Mouse (Mus musculus) naive thymus-derived CD4-positive, alpha-beta T cell, adult 2 months (primary cell): ENCODE measurements at regions not wholly inside any gene's neighbourhood (a gene's known extent, or its start where the extent isn't known, plus 50 kb on each side); places are given as distances from the start of the nearest gene placed in this dataset.

ENCODE experiments used
- DNase-seq: peaks from one replicate; pipeline ENCODE4 v3.0.0-alpha.2; 2011; ENCODE audit warnings: low read depth

GRCm38 (mm10) chrX:166725761-166726503 is 140.4 kb upstream of the Egfl6 start:
- no peak for DNase-seq

- DNase-seq = no peak
These were observed 132.6 kb upstream of the Egfl6 start for GRCm38 (mm10) chrX:166718075-166718474.

- DNase-seq = no peak
These were observed 123.8 kb upstream of the Egfl6 start for GRCm38 (mm10) chrX:166709306-166709705.

GRCm38 (mm10) chrX:166708106-166708505 is 122.6 kb upstream of the Egfl6 start:
- no peak for DNase-seq

GRCm38 (mm10) chrX:166707029-166707428 is 121.5 kb upstream of the Egfl6 start:
- DNase-seq = no peak

- no peak for DNase-seq
These were observed 118.8 kb upstream of the Egfl6 start for GRCm38 (mm10) chrX:166704311-166704710.

- DNase-seq = no peak
These were observed 108.7 kb upstream of the Egfl6 start for GRCm38 (mm10) chrX:166694219-166694618.

GRCm38 (mm10) chrX:166688779-166689178 is 103.3 kb upstream of the Egfl6 start:
- DNase-seq = peak; percentile 19

GRCm38 (mm10) chrX:166673404-166673803 is 87.9 kb upstream of the Egfl6 start:
- no peak for DNase-seq

GRCm38 (mm10) chrX:166672617-166673016 is 87.1 kb upstream of the Egfl6 start:
- DNase-seq = no peak

- DNase-seq = no peak
These were observed 86.3 kb upstream of the Egfl6 start for GRCm38 (mm10) chrX:166671853-166672252.

GRCm38 (mm10) chrX:166666304-166666703 is 80.8 kb upstream of the Egfl6 start:
- DNase-seq = no peak

- peak; percentile 45 for DNase-seq
These were observed 76.3 kb upstream of the Egfl6 start for GRCm38 (mm10) chrX:166661808-166662207.

- peak; percentile 83 for DNase-seq
These were observed 75.7 kb upstream of the Egfl6 start for GRCm38 (mm10) chrX:166661043-166661718.

GRCm38 (mm10) chrX:166660715-166661042 is 75.2 kb upstream of the Egfl6 start:
- peak; percentile 84 for DNase-seq

- DNase-seq = peak; percentile 60
These were observed 66.9 kb upstream of the Egfl6 start for GRCm38 (mm10) chrX:166652400-166652799.

- DNase-seq = peak; percentile 41
These were observed 60.2 kb upstream of the Egfl6 start for GRCm38 (mm10) chrX:166645713-166646112.

GRCm38 (mm10) chrX:166641256-166641655 is 55.7 kb upstream of the Egfl6 start:
- no peak for DNase-seq

- no peak for DNase-seq
These were observed 54.7 kb upstream of the Egfl6 start for GRCm38 (mm10) chrX:166640258-166640657.
